Mouse (Mus musculus): ENCODE measurements around the gene Ifit1bl2. TPM values are rescaled to one million over a fixed set of nuclear protein-coding genes. Genes with fewer than 3 reads are reported as not detected.
A peak's percentile ranks its signal among the peaks of the same experiment; 100 is the strongest.
"Not testable (repeated sequence)": the region's sequence is repeated elsewhere in the genome, so short reads cannot be mapped to it uniquely, and the experiment has no call there.

The Ifit1bl2 gene
- polyA plus RNA-seq, 1 experiment from 2014 or later = 19.9 TPM

- no peak for ATAC-seq
- peaks cover 5% of the 10 kb centered on the region; the same call in 1 of the 2 replicates for H3K4me1 ChIP-seq (ENCODE audit: control insufficient read depth, insufficient read depth, low read length)
- no peaks in the 10 kb centered on the region for H3K27me3 ChIP-seq (replicated peaks; ENCODE audit: control insufficient read depth, insufficient read depth, low read length)
- no peak overlapping the region for H3K4me2 ChIP-seq (ENCODE audit: low read depth, low read length)
- no peak overlapping the region for H3K4me3 ChIP-seq (ENCODE audit: low read length)
- H3K9me3 ChIP-seq (ENCODE audit: control insufficient read depth, low read length) = no peaks in the 10 kb centered on the region
- H3K27ac ChIP-seq (ENCODE audit: low read length) = no peak overlapping the region
- 84% methylated on average over 4 of the region's 4 CpGs for WGBS
- no peak overlapping the region for H3K9ac ChIP-seq (ENCODE audit: low read depth, low read length)
- no peaks in the 10 kb centered on the region for H3K36me3 ChIP-seq (ENCODE audit: control insufficient read depth, insufficient read depth, low read length)
These were observed 15.9 kb downstream of the Ifit1bl2 start for GRCm38 (mm10) chr19:34624663-34625062.

GRCm38 (mm10) chr19:34623781-34624180 is 16.8 kb downstream of the Ifit1bl2 start:
- Histone ChIP-seq H3K36me3 (ENCODE audit: control insufficient read depth, insufficient read depth, low read length) (no peaks in the 10 kb centered on the region), H3K4me3 (ENCODE audit: low read length) (no peak overlapping the region), H3K9me3 (ENCODE audit: control insufficient read depth, low read length) (no peaks in the 10 kb centered on the region), H3K27ac (ENCODE audit: low read length) (no peak overlapping the region), H3K4me2 (ENCODE audit: low read depth, low read length) (no peak overlapping the region), H3K4me1 (ENCODE audit: control insufficient read depth, insufficient read depth, low read length) (peaks cover 5% of the 10 kb centered on the region; the same call in 1 of the 2 replicates), H3K9ac (ENCODE audit: low read depth, low read length) (no peak overlapping the region), H3K27me3 (replicated peaks; ENCODE audit: control insufficient read depth, insufficient read depth, low read length) (no peaks in the 10 kb centered on the region)
- no peak for ATAC-seq
- WGBS = 95% methylated on average over 6 of the region's 6 CpGs

- no peaks in the 10 kb centered on the region for H3K27me3 ChIP-seq (replicated peaks; ENCODE audit: control insufficient read depth, insufficient read depth, low read length)
- H3K27ac ChIP-seq (ENCODE audit: low read length) = no peak overlapping the region
- H3K9me3 ChIP-seq (ENCODE audit: control insufficient read depth, low read length) = no peaks in the 10 kb centered on the region
- H3K36me3 ChIP-seq (ENCODE audit: control insufficient read depth, insufficient read depth, low read length) = no peaks in the 10 kb centered on the region
- peaks cover 3% of the 10 kb centered on the region; the same call in 1 of the 2 replicates for H3K4me1 ChIP-seq (ENCODE audit: control insufficient read depth, insufficient read depth, low read length)
- H3K9ac ChIP-seq (ENCODE audit: low read depth, low read length) = no peak overlapping the region
- no peak overlapping the region for H3K4me3 ChIP-seq (ENCODE audit: low read length)
- WGBS = 86% methylated on average over 5 of the region's 5 CpGs
- H3K4me2 ChIP-seq (ENCODE audit: low read depth, low read length) = no peak overlapping the region
- no peak for ATAC-seq
These were observed 19.7 kb downstream of the Ifit1bl2 start for GRCm38 (mm10) chr19:34620871-34621270.

GRCm38 (mm10) chr19:34612243-34613001 is 28.1 kb downstream of the Ifit1bl2 start:
- H3K27me3 ChIP-seq (replicated peaks; ENCODE audit: control insufficient read depth, insufficient read depth, low read length); H3K27ac ChIP-seq (ENCODE audit: low read length); H3K36me3 ChIP-seq (ENCODE audit: control insufficient read depth, insufficient read depth, low read length); ATAC-seq; H3K4me2 ChIP-seq (ENCODE audit: low read depth, low read length); H3K9me3 ChIP-seq (ENCODE audit: control insufficient read depth, low read length); H3K9ac ChIP-seq (ENCODE audit: low read depth, low read length); H3K4me3 ChIP-seq (ENCODE audit: low read length); H3K4me1 ChIP-seq (ENCODE audit: control insufficient read depth, insufficient read depth, low read length): not testable (repeated sequence)
- 74% methylated on average over 5 of the region's 11 CpGs for WGBS

- H3K4me1 ChIP-seq (ENCODE audit: control insufficient read depth, insufficient read depth, low read length); H3K9ac ChIP-seq (ENCODE audit: low read depth, low read length); ATAC-seq; H3K4me2 ChIP-seq (ENCODE audit: low read depth, low read length); H3K36me3 ChIP-seq (ENCODE audit: control insufficient read depth, insufficient read depth, low read length); H3K4me3 ChIP-seq (ENCODE audit: low read length); H3K27me3 ChIP-seq (replicated peaks; ENCODE audit: control insufficient read depth, insufficient read depth, low read length); H3K27ac ChIP-seq (ENCODE audit: low read length); H3K9me3 ChIP-seq (ENCODE audit: control insufficient read depth, low read length): not testable (repeated sequence)
- 69% methylated on average over 3 of the region's 3 CpGs for WGBS
These were observed 30.4 kb downstream of the Ifit1bl2 start for GRCm38 (mm10) chr19:34610118-34610517.

GRCm38 (mm10) chr19:34607237-34608051 is 33.1 kb downstream of the Ifit1bl2 start, which contains the start of gene Ifit3b:
Gene Ifit3b (plus strand): TSS chr19:34607970.
- not testable (repeated sequence) for H3K4me2 ChIP-seq (ENCODE audit: low read depth, low read length); H3K9me3 ChIP-seq (ENCODE audit: control insufficient read depth, low read length); H3K36me3 ChIP-seq (ENCODE audit: control insufficient read depth, insufficient read depth, low read length); H3K4me1 ChIP-seq (ENCODE audit: control insufficient read depth, insufficient read depth, low read length); H3K4me3 ChIP-seq (ENCODE audit: low read length); H3K27ac ChIP-seq (ENCODE audit: low read length); H3K27me3 ChIP-seq (replicated peaks; ENCODE audit: control insufficient read depth, insufficient read depth, low read length); H3K9ac ChIP-seq (ENCODE audit: low read depth, low read length)
- ATAC-seq = peak; percentile 89
- 35% methylated on average over 4 of the region's 4 CpGs for WGBS

GRCm38 (mm10) chr19:34605472-34605871 is 35.1 kb downstream of the Ifit1bl2 start:
- H3K9me3 ChIP-seq (ENCODE audit: control insufficient read depth, low read length) = no peaks in the 10 kb centered on the region
- no peaks in the 10 kb centered on the region for H3K4me1 ChIP-seq (ENCODE audit: control insufficient read depth, insufficient read depth, low read length)
- no peak overlapping the region for H3K4me2 ChIP-seq (ENCODE audit: low read depth, low read length)
- H3K27me3 ChIP-seq (replicated peaks; ENCODE audit: control insufficient read depth, insufficient read depth, low read length) = no peaks in the 10 kb centered on the region
- H3K36me3 ChIP-seq (ENCODE audit: control insufficient read depth, insufficient read depth, low read length) = no peaks in the 10 kb centered on the region
- no peak overlapping the region for H3K4me3 ChIP-seq (ENCODE audit: low read length)
- no peak for ATAC-seq
- H3K27ac ChIP-seq (ENCODE audit: low read length) = no peak overlapping the region
- H3K9ac ChIP-seq (ENCODE audit: low read depth, low read length) = no peak overlapping the region
- 85% methylated on average over 3 of the region's 3 CpGs for WGBS

DNA sequence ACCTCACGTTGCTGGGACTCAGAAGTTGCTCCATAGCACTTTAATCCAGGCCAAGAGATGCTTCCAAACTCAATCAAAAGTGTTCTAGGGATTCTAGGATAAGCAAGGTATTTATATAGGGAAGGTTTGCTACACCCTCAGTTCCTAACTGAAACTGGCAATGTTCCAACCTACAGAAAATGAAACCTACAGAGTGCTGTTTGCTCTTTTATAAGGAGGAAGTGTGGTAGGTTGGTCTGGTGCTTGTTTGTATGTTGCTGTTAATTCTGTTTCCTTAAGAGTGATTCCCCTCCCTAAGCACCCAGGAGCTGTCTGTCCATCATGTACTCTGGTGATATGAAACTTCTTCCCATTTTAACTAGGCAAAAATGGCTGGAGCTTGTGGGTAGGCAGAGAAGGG is 38.7 kb downstream of the Ifit1bl2 start, which contains the start of gene Ifit1bl1:
Gene Ifit1bl1 (minus strand): TSS at position 69 of the 400 bp plus-strand sequence.
- not testable (repeated sequence) for H3K36me3 ChIP-seq (ENCODE audit: control insufficient read depth, insufficient read depth, low read length); H3K27ac ChIP-seq (ENCODE audit: low read length); H3K4me3 ChIP-seq (ENCODE audit: low read length); H3K4me2 ChIP-seq (ENCODE audit: low read depth, low read length); H3K9me3 ChIP-seq (ENCODE audit: control insufficient read depth, low read length); H3K4me1 ChIP-seq (ENCODE audit: control insufficient read depth, insufficient read depth, low read length); H3K9ac ChIP-seq (ENCODE audit: low read depth, low read length); H3K27me3 ChIP-seq (replicated peaks; ENCODE audit: control insufficient read depth, insufficient read depth, low read length)
- peak; percentile 51; the same call in 1 of the 2 replicates for ATAC-seq
- 50% methylated on average over 1 of the region's 1 CpGs for WGBS

GRCm38 (mm10) chr19:34599250-34599649 is 41.3 kb downstream of the Ifit1bl2 start:
- H3K9me3 ChIP-seq (ENCODE audit: control insufficient read depth, low read length); H3K36me3 ChIP-seq (ENCODE audit: control insufficient read depth, insufficient read depth, low read length); H3K27me3 ChIP-seq (replicated peaks; ENCODE audit: control insufficient read depth, insufficient read depth, low read length); H3K9ac ChIP-seq (ENCODE audit: low read depth, low read length); H3K4me2 ChIP-seq (ENCODE audit: low read depth, low read length); H3K27ac ChIP-seq (ENCODE audit: low read length); H3K4me1 ChIP-seq (ENCODE audit: control insufficient read depth, insufficient read depth, low read length); H3K4me3 ChIP-seq (ENCODE audit: low read length): not testable (repeated sequence)
- ATAC-seq = peak; percentile 72

All from intestine, embryonic 16.5 days (tissue).